Mouse (Mus musculus) forebrain, postnatal 0 days (tissue): ENCODE measurements around the gene Lix1l. TPM values are rescaled to one million over a fixed set of nuclear protein-coding genes. Genes with fewer than 3 reads are reported as not detected.
A peak's percentile ranks its signal among the peaks of the same experiment; 100 is the strongest.

ENCODE experiments used
- ATAC-seq: fragments of 200-750 bp; cut with Nextera tagmentation; 2 replicates; pipeline ENCODE4 v1.8.0; 2017; ENCODE audit warnings: mild to moderate bottlenecking, moderate library complexity
- DNase-seq: peaks from one replicate; pipeline ENCODE4 v3.0.0-alpha.2; 2015
- H3K27ac ChIP-seq: fragments of 300-500 bp; sonication (generic); 2 replicates; pipeline ENCODE4 v1.5.1; 2014; ENCODE audit warnings: low read depth, mild to moderate bottlenecking, antibody characterized with exemption, low read length, moderate library complexity, mixed read lengths
- H3K27me3 ChIP-seq: fragments of 300-500 bp; sonication (generic); 2 replicates; pipeline ENCODE4 v1.6.1; 2014; ENCODE audit warnings: mild to moderate bottlenecking, low read length, mixed read lengths; ENCODE audit not compliant: insufficient read depth
- H3K36me3 ChIP-seq: fragments of 300-500 bp; sonication (generic); 2 replicates; pipeline ENCODE4 v1.6.1; 2014; ENCODE audit warnings: mild to moderate bottlenecking, moderate library complexity; ENCODE audit not compliant: insufficient read depth
- H3K4me1 ChIP-seq: fragments of 300-500 bp; sonication (generic); 2 replicates; pipeline ENCODE4 v1.6.1; 2014; ENCODE audit warnings: antibody characterized with exemption; ENCODE audit not compliant: insufficient read depth
- H3K4me2 ChIP-seq: fragments of 300-500 bp; sonication (generic); 2 replicates; pipeline ENCODE4 v1.6.1; 2014; ENCODE audit warnings: low read depth, mild to moderate bottlenecking, moderate library complexity
- H3K4me3 ChIP-seq: fragments of 300-500 bp; sonication (generic); 2 replicates; pipeline ENCODE4 v1.5.1; 2014; ENCODE audit warnings: low read depth, low read length, mixed read lengths
- H3K9ac ChIP-seq: fragments of 300-500 bp; sonication (generic); 2 replicates; pipeline ENCODE4 v1.6.1; 2014; ENCODE audit warnings: mild to moderate bottlenecking
- H3K9me3 ChIP-seq: fragments of 300-500 bp; sonication (generic); 2 replicates; pipeline ENCODE4 v1.6.1; 2016; ENCODE audit warnings: low read length
- CTCF ChIP-seq: sonication (generic); IDR thresholded peaks from 2 replicates; pipeline ENCODE4 v1.5.1; 2016; ENCODE audit warnings: antibody characterized with exemption, control low read depth, low read depth
- whole genome bisulfite sequencing: fragments of 180-500 bp; shearing (Covaris S2); extraction: QIAGEN DNeasy Blood & Tissue Kit; methylation state at CpG from one replicate; pipeline ENCODE4 v1.1.7; 2014; 5-methylcytosine and 5-hydroxymethylcytosine counted together
- polyA plus RNA-seq: library from polyadenylated mRNA; unstranded; fragments of >200 nt; fragmentation: Nextera tagmentation; extraction: Ambion mirVana; gene quantifications from 2 replicates; pipeline ENCODE4 v1.2.1, GENCODE M21; 2015
- total RNA-seq: library from RNA; depleted of rRNA; stranded (reverse); fragments of >200 nt; gene quantifications from 2 replicates; pipeline ENCODE4 v1.2.3, GENCODE M21; 2014

The Lix1l gene
- total and polyA plus RNA-seq, 2 experiments from 2014 or later, result 3.7 to 53.5 TPM

GRCm38 (mm10) chr3:96666916-96667315, 66.0 kb downstream of the Lix1l start:
- ATAC-seq (no peak), DNase-seq (no peak)
- 92% methylated on average over 5 of the region's 5 CpGs for WGBS
- Histone ChIP-seq H3K9me3 (no peaks in the 10 kb centered on the region), H3K4me3 (no peak overlapping the region), H3K4me1 (peaks cover 5% of the 10 kb centered on the region; the same call in 1 of the 2 replicates), H3K36me3 (no peaks in the 10 kb centered on the region), H3K9ac (no peak overlapping the region), H3K27me3 (no peaks in the 10 kb centered on the region), H3K27ac (no peak overlapping the region), H3K4me2 (no peak overlapping the region)
- no peak for TF ChIP-seq CTCF

- 41% methylated on average over 1 of the region's 1 CpGs for WGBS
- DNase-seq, result no peak
- no peaks in the 10 kb centered on the region for H3K9me3 ChIP-seq
- H3K4me2 ChIP-seq, result no peak overlapping the region
- no peak overlapping the region for H3K4me3 ChIP-seq
- ATAC-seq, result no peak
- peaks cover 5% of the 10 kb centered on the region; the same call in 1 of the 2 replicates for H3K4me1 ChIP-seq
- H3K27me3 ChIP-seq, result no peaks in the 10 kb centered on the region
- no peak overlapping the region for H3K9ac ChIP-seq
- TF ChIP-seq CTCF, result peak; percentile 43
- no peak overlapping the region for H3K27ac ChIP-seq
- H3K36me3 ChIP-seq, result no peaks in the 10 kb centered on the region
These were observed 66.4 kb downstream of the Lix1l start for GRCm38 (mm10) chr3:96667316-96667715.

- no peak for TF ChIP-seq CTCF
- Histone ChIP-seq H3K9ac (no peak overlapping the region), H3K4me2 (no peak overlapping the region), H3K27me3 (no peaks in the 10 kb centered on the region), H3K9me3 (no peaks in the 10 kb centered on the region), H3K4me1 (no peaks in the 10 kb centered on the region), H3K36me3 (no peaks in the 10 kb centered on the region), H3K4me3 (no peak overlapping the region), H3K27ac (no peak overlapping the region)
- DNase-seq (no peak), ATAC-seq (no peak)
- WGBS, result 94% methylated on average over 5 of the region's 5 CpGs
These were observed 67.6 kb downstream of the Lix1l start for GRCm38 (mm10) chr3:96668424-96669067.

GRCm38 (mm10) chr3:96669727-96670468, 68.9 kb downstream of the Lix1l start, which contains the start of gene Ankrd35:
TSS of gene Ankrd35 (plus strand) at chr3:96670131.
- peak; percentile 75 for DNase-seq
- Histone ChIP-seq H3K4me2 (peak within 1 kb of the TSS; percentile 55), H3K4me1 (no peaks in the 10 kb centered on the region), H3K27ac (no peak within 1 kb of the TSS), H3K9ac (peak within 1 kb of the TSS; percentile 44), H3K4me3 (peak within 1 kb of the TSS; percentile 46), H3K9me3 (no peaks in the 10 kb centered on the region), H3K27me3 (no peaks in the 10 kb centered on the region), H3K36me3 (no peaks in the 10 kb centered on the region)
- peak; percentile 95 for ATAC-seq
- peak; percentile 48 for TF ChIP-seq CTCF
- WGBS, result 4% methylated on average over 35 of the region's 35 CpGs

GRCm38 (mm10) chr3:96671519-96671918, 70.6 kb downstream of the Lix1l start:
- 94% methylated on average over 5 of the region's 5 CpGs for WGBS

GRCm38 (mm10) chr3:96673514-96673913, 72.6 kb downstream of the Lix1l start:
- no peak for TF ChIP-seq CTCF
- 64% methylated on average over 4 of the region's 4 CpGs for WGBS
- ATAC-seq, result no peak
- H3K27ac ChIP-seq, result no peak overlapping the region
- DNase-seq, result no peak
- H3K4me3 ChIP-seq, result no peak overlapping the region
- no peak overlapping the region for H3K9ac ChIP-seq
- no peaks in the 10 kb centered on the region for H3K36me3 ChIP-seq
- no peaks in the 10 kb centered on the region for H3K27me3 ChIP-seq
- no peaks in the 10 kb centered on the region for H3K9me3 ChIP-seq
- H3K4me2 ChIP-seq, result no peak overlapping the region
- H3K4me1 ChIP-seq, result no peaks in the 10 kb centered on the region

More at GRCm38 (mm10) chr3:96671519-96671918, 70.6 kb downstream of the Lix1l start:
- Histone ChIP-seq H3K27me3 (no peaks in the 10 kb centered on the region), H3K9ac (no peak overlapping the region), H3K27ac (no peak overlapping the region), H3K4me2 (no peak overlapping the region), H3K36me3 (no peaks in the 10 kb centered on the region), H3K4me1 (no peaks in the 10 kb centered on the region), H3K9me3 (no peaks in the 10 kb centered on the region), H3K4me3 (no peak overlapping the region)
- no peak for DNase-seq
- no peak for ATAC-seq
- TF ChIP-seq CTCF, result no peak

- Histone ChIP-seq H3K36me3 (no peaks in the 10 kb centered on the region), H3K4me3 (no peak overlapping the region), H3K9ac (no peak overlapping the region), H3K9me3 (no peaks in the 10 kb centered on the region), H3K4me2 (no peak overlapping the region), H3K27ac (no peak overlapping the region), H3K4me1 (no peaks in the 10 kb centered on the region), H3K27me3 (no peaks in the 10 kb centered on the region)
- TF ChIP-seq CTCF, result no peak
- no peak for DNase-seq
- no peak for ATAC-seq
- WGBS, result 83% methylated on average over 8 of the region's 8 CpGs
These were observed 73.5 kb downstream of the Lix1l start for GRCm38 (mm10) chr3:96674442-96674841.
